Mouse (Mus musculus) forebrain, embryonic 16.5 days (tissue): ENCODE data around the gene Plekhb2. TPM values are rescaled to one million over a fixed set of nuclear protein-coding genes. Genes with fewer than 3 reads are reported as not detected.

Experiments
- ATAC-seq: fragments of 200-750 bp; cut with Nextera tagmentation; 2 replicates; pipeline ENCODE4 v1.8.0; 2017; ENCODE audit warnings: mild to moderate bottlenecking, moderate library complexity
- H3K27ac ChIP-seq: fragments of 300-500 bp; sonication (generic); 2 replicates; pipeline ENCODE4 v1.5.1; 2014; ENCODE audit warnings: low read length, control low read depth
- H3K27me3 ChIP-seq: fragments of 300-500 bp; sonication (generic); replicated peaks from 2 replicates; pipeline ENCODE4 v1.6.1; 2014; ENCODE audit warnings: low read length; ENCODE audit not compliant: control insufficient read depth, insufficient read depth
- H3K36me3 ChIP-seq: fragments of 300-500 bp; sonication (generic); 2 replicates; pipeline ENCODE4 v1.6.1; 2014; ENCODE audit not compliant: control insufficient read depth, insufficient read depth
- H3K4me1 ChIP-seq: fragments of 300-500 bp; sonication (generic); replicated peaks from 2 replicates; pipeline ENCODE4 v1.6.1; 2014; ENCODE audit warnings: low read length; ENCODE audit not compliant: control insufficient read depth, insufficient read depth
- H3K4me2 ChIP-seq: fragments of 300-500 bp; sonication (generic); 2 replicates; pipeline ENCODE4 v1.6.1; 2014; ENCODE audit warnings: mild to moderate bottlenecking, low read length, control low read depth
- H3K4me3 ChIP-seq: fragments of 300-500 bp; sonication (generic); replicated peaks from 2 replicates; pipeline ENCODE4 v1.5.1; 2014; ENCODE audit warnings: mild to moderate bottlenecking, low read length, control low read depth
- H3K9ac ChIP-seq: fragments of 300-500 bp; sonication (generic); replicated peaks from 2 replicates; pipeline ENCODE4 v1.6.1; 2014; ENCODE audit warnings: low read depth, low read length, control low read depth
- H3K9me3 ChIP-seq: fragments of 300-500 bp; sonication (generic); 2 replicates; pipeline ENCODE4 v1.6.1; 2016; ENCODE audit warnings: low read length; ENCODE audit not compliant: control insufficient read depth
- WGBS: fragments of 180-500 bp; shearing (Covaris S2); extraction: QIAGEN DNeasy Blood & Tissue Kit; methylation state at CpG from one replicate; pipeline ENCODE4 v1.1.7; 2014; 5-methylcytosine and 5-hydroxymethylcytosine counted together
- polyA plus RNA-seq: library from polyadenylated mRNA; unstranded; fragments of >200 nt; fragmentation: Nextera tagmentation; extraction: Ambion mirVana; gene quantifications from 2 replicates; pipeline ENCODE4 v1.2.1, GENCODE M21; 2015

The Plekhb2 gene
- polyA plus RNA-seq, result 73.9 and 86.4 TPM in 2 replicates

DNA sequence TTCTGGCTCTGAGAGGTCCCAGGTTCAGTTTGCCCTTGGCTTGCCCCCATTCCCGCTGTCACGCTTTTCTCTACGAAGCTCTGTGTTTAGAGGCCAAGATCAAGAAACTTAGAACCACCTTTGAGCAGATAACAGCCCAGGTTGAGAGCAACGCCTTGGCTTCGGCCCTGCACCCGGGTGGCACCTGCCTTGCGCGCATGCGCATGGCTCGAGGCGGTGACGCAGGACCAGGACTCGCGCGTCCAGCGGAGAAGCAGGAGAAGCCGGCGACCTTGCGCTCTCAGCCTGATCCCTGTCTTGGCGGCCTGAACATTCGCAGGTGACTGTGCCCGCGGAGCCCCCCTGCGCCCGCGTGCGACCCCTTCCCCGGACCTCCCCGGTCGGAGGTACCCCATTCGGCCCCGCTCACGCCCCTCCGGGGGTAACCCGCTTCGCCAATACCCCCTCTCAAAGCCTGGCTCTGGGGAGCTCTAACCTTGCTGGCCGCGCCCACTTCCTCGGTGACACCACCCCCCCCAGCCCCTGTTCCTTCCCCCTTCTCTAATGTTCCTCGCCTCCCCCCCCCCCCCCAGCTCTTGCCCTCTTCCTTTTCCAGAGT lies at the start of gene Plekhb2:
TSS of gene Plekhb2 (plus strand) at position 232 of the 598 bp plus-strand sequence.
- Histone ChIP-seq H3K9ac (peak within 1 kb of the TSS; percentile 85), H3K4me1 (peaks cover 18% of the 10 kb centered on the region), H3K9me3 (no peaks in the 10 kb centered on the region), H3K27me3 (no peaks in the 10 kb centered on the region), H3K4me2 (peak within 1 kb of the TSS; percentile 73), H3K27ac (peak within 1 kb of the TSS; percentile 45; the same call in 1 of the 2 replicates), H3K36me3 (no peaks in the 10 kb centered on the region), H3K4me3 (peak within 1 kb of the TSS; percentile 91)
- WGBS, result under 1% methylated on average over 36 of the region's 40 CpGs
- ATAC-seq, result peak; percentile 81

DNA sequence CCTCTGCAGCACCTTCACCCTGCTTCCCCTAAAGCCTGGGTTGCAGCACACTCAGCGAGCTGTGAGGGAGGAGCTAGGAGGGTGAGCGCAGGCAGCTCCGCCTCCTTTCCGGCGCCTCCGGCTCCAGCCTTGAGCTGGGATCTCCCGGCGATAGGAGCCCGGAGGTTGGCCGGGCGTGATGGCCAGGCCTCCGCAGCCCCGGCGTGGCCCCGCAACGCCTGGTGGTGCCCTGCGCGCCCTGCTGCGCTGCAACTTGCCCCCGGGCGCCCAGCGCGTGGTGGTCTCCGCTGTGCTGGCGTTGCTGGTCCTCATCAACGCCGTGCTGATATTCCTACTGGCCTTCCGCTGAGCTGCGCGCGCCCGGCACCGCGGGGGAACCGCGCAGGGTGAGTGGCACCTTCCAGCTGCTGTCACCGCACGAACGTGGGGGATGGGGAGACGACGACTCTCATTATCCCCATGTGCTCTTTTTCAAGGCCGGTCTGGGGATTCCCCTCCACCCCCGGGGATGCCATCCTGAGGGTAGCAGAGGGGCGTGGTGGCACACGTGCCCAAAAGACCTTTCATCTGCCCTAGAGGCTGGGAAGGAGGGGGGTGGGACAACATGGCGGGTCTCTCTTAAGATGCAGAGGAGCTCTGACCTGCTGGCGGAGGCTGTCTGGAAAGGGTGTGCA lies 48.0 kb upstream of the Plekhb2 start:
- Histone ChIP-seq H3K9me3 (no peaks in the 10 kb centered on the region), H3K4me2 (peak overlapping the region; percentile 84), H3K27ac (peak overlapping the region; percentile 86), H3K36me3 (no peaks in the 10 kb centered on the region), H3K4me1 (peaks cover 31% of the 10 kb centered on the region), H3K9ac (peak overlapping the region; percentile 85), H3K27me3 (no peaks in the 10 kb centered on the region), H3K4me3 (peak overlapping the region; percentile 77)
- peak; percentile 93 for ATAC-seq
- under 1% methylated on average over 43 of the region's 47 CpGs for WGBS

DNA sequence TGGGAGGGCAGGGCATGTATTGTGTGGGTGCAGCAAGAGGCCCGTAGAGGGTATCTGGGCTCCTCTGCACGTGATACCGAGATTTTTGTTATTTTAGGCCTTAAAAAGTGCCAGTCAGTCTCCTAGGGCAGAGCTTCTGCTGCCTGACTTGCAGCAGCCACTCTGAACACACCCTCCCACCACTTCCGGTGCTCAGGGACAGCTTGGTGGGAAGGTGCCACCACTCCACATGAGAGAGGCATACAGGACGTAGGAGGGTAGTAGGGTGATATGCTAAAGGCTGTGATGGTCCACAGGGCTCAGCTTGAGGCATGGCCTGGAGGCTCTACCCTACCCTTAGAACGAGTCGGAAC lies 47.5 kb upstream of the Plekhb2 start:
- Histone ChIP-seq H3K27me3 (no peaks in the 10 kb centered on the region), H3K4me2 (peak overlapping the region; percentile 84), H3K4me1 (peaks cover 31% of the 10 kb centered on the region), H3K9ac (peak overlapping the region; percentile 85), H3K9me3 (no peaks in the 10 kb centered on the region), H3K27ac (peak overlapping the region; percentile 86), H3K36me3 (no peaks in the 10 kb centered on the region), H3K4me3 (peak overlapping the region; percentile 77)
- 25% methylated on average over 7 of the region's 7 CpGs for WGBS
- ATAC-seq, result peak; percentile 19; the same call in 1 of the 2 replicates

DNA sequence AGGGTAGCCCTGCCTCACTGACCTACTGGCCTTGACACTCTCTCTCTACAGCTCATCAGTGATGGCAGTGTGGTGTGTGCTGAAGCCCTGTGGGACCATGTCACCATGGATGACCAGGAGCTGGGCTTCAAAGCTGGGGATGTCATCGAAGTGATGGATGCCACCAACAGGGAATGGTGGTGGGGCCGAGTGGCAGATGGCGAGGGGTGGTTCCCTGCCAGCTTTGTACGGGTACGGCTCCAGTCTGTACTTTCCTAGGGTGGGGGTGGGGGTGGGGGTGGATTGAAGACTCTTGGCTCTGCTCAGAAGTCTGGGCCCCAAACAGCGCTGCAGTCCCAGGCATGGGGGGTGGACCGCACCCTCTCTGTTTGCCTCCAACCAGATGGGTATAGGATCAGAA lies 44.9 kb upstream of the Plekhb2 start:
- H3K9ac ChIP-seq, result no peak overlapping the region
- H3K4me2 ChIP-seq, result no peak overlapping the region
- no peak overlapping the region for H3K27ac ChIP-seq
- peaks cover 31% of the 10 kb centered on the region for H3K4me1 ChIP-seq
- H3K36me3 ChIP-seq, result no peaks in the 10 kb centered on the region; the same call in 1 of the 2 replicates
- no peak for ATAC-seq
- H3K27me3 ChIP-seq, result no peaks in the 10 kb centered on the region
- no peak overlapping the region for H3K4me3 ChIP-seq
- no peaks in the 10 kb centered on the region for H3K9me3 ChIP-seq
- WGBS, result 75% methylated on average over 7 of the region's 7 CpGs

DNA sequence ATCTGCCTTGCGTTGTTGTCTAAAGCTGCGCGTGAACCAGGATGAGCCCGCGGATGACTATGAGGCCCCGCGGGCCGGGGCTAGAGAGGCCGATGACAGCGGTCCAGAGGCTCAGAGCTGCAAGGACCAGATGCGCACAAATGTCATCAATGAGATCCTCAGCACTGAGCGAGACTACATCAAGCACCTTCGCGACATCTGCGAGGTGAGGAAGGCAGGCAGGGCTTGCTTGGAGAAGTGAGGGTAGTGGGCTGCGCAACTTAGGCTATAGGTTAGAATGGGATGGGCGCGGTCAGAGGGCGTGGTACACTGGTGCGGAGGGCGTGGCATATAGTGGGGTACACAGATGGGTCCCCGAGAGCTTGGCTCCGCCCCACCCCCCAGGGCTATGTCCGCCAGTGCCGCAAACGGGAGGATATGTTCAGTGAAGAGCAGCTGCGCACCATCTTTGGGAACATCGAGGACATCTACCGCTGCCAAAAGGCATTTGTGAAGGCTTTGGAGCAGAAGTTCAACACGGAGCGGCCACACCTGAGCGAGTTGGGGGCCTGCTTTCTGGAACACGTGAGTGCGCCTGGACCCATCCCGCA lies 43.8 kb upstream of the Plekhb2 start:
- ATAC-seq, result no peak
- no peaks in the 10 kb centered on the region for H3K9me3 ChIP-seq
- WGBS, result 26% methylated on average over 35 of the region's 35 CpGs

DNA sequence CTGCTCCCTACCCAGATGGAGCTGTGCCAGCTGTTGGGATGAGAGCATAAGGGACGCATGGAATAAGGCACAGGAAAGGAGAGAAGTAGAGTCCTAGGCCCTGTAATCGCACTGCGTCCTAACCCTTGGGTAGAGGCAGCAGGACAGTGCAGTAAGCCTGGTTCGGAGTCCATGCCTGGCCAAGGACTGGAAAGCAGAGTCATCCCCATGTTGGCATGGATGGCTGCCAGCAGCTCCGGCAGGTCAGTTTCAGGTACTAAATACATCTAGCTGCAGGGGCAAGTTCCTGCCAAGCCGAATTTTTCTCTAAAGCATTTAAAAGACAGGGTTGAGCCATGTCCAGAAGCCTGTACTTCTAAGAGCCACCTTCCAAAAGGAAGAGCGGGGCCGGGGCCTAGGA lies 41.3 kb upstream of the Plekhb2 start:
- ATAC-seq, result no peak
- Histone ChIP-seq H3K36me3 (peaks cover 4% of the 10 kb centered on the region; the same call in 1 of the 2 replicates), H3K9ac (no peak overlapping the region), H3K4me2 (no peak overlapping the region), H3K27me3 (no peaks in the 10 kb centered on the region), H3K27ac (no peak overlapping the region), H3K9me3 (no peaks in the 10 kb centered on the region), H3K4me3 (no peak overlapping the region), H3K4me1 (peaks cover 15% of the 10 kb centered on the region)
- 88% methylated on average over 8 of the region's 8 CpGs for WGBS

More for the DNA sequence above, 43.8 kb upstream of the Plekhb2 start:
- Histone ChIP-seq H3K27me3 (no peaks in the 10 kb centered on the region), H3K27ac (no peak overlapping the region), H3K4me1 (peaks cover 29% of the 10 kb centered on the region), H3K4me3 (no peak overlapping the region), H3K36me3 (peaks cover 4% of the 10 kb centered on the region; the same call in 1 of the 2 replicates), H3K9ac (no peak overlapping the region), H3K4me2 (no peak overlapping the region)

DNA sequence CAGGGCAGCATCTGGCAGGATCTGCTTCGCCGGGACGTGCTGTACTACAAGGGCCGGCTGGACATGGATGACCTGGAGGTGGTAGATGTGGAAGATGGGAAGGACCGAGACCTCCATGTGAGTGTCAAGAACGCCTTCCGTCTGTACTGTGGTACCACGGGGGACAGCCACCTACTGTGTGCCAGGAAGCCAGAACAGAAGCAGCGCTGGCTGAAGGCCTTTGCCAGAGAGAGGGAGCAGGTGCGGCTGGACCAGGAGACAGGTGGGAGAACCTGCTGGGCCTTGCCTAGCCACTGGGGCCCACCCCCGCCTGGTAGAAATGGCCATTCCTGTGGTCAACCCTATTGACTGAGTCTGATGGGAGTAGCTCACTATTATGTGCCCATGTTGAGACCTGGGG lies 39.5 kb upstream of the Plekhb2 start:
- H3K9ac ChIP-seq, result no peak overlapping the region
- no peak overlapping the region for H3K27ac ChIP-seq
- no peak overlapping the region for H3K4me3 ChIP-seq
- no peaks in the 10 kb centered on the region for H3K27me3 ChIP-seq
- no peaks in the 10 kb centered on the region for H3K9me3 ChIP-seq
- H3K4me1 ChIP-seq, result peaks cover 9% of the 10 kb centered on the region; the same call in 1 of the 2 replicates
- 90% methylated on average over 11 of the region's 11 CpGs for WGBS
- H3K4me2 ChIP-seq, result no peak overlapping the region
- H3K36me3 ChIP-seq, result peaks cover 11% of the 10 kb centered on the region
- ATAC-seq, result no peak

DNA sequence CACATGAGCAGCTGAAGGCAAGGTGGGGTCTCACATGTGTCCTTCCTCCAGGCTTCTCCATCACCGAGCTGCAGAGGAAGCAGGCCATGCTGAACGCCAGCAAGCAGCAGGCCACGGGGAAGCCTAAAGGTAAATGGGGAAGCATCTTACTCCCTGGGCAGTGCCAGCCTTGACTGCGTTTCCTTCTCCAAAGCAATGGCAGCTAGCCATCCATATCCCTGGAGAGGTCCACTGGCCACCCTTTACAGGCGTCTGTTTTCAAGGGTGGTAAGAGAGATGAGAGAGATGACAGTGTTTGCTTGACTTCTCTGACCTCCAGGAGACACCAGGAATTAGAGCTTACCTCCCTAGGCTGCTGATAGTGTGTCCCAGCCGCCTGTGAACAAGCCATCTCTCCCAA lies 38.7 kb upstream of the Plekhb2 start:
- 88% methylated on average over 6 of the region's 6 CpGs for WGBS
- no peak for ATAC-seq
- Histone ChIP-seq H3K9me3 (no peaks in the 10 kb centered on the region), H3K9ac (no peak overlapping the region), H3K4me1 (peaks cover 5% of the 10 kb centered on the region; the same call in 1 of the 2 replicates), H3K4me3 (no peak overlapping the region), H3K4me2 (no peak overlapping the region), H3K27me3 (no peaks in the 10 kb centered on the region), H3K36me3 (peaks cover 15% of the 10 kb centered on the region), H3K27ac (no peak overlapping the region)

DNA sequence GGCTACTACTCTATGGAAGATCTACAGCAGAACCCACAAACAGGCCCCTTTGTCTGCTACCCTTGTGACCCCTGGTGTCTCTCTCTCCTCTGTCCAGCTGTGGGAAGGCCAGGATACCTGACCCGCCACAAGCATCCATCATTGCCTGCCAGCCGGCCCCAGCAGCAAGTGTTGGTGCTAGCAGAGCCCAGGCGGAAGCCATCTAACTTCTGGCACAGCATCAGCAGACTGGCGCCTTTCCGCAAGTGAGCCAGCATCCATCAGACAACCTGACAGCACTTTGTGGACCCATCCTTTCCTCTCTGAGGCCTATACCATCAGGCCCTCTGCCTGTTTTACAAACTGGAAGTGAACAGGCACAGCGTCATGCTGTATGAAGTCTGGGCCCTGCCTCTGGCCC lies 38.2 kb upstream of the Plekhb2 start:
- Histone ChIP-seq H3K4me1 (no peaks in the 10 kb centered on the region), H3K27ac (no peak overlapping the region), H3K4me3 (no peak overlapping the region), H3K36me3 (peaks cover 17% of the 10 kb centered on the region), H3K4me2 (no peak overlapping the region), H3K27me3 (no peaks in the 10 kb centered on the region), H3K9ac (no peak overlapping the region), H3K9me3 (no peaks in the 10 kb centered on the region)
- peak; percentile 9; the same call in 1 of the 2 replicates for ATAC-seq
- 68% methylated on average over 6 of the region's 6 CpGs for WGBS
